In the genomic region with DNA sequence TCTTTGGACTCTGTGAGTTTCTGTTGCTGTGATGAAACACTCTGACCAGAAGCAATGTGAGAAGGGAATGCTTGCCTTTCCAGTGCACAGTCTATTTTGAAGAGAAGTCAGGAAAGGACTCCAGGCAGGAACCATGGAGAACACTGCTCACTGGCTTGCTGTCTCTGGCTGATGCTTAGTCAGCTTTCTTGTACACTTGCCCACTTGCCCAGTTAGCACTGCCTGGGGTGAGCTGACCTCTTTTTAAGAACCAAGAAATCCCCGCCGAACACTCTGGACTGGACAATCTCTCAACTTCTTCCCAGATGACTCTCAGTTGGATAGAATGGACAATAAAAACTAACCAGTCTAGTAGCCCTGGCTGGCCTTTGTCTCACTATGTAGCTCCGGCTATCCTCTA, we compare ENCODE assay signal across 20 mouse cellular contexts.
DNase-seq lines count a peak whose midpoint lies in the region; ATAC-seq and TF ChIP-seq lines count a peak whose summit lies in the region.
"Had no signal": no experiment of that assay in that cellular context is flagged by ENCODE, and none has a peak within 500 bp of the region (broad histone marks: within the 10 kb centered on the region; RNA-seq: fewer than 3 reads in every experiment).

No protein-coding gene starts in this region.

- no peak for TF ChIP-seq POLR2A in cerebellum, adult 2 months (IDR thresholded peaks at IDR 0.05; ENCODE audit: borderline replicate concordance, insufficient read depth, low read length)

- no peak for TF ChIP-seq CTCF in cerebellum, adult 2 months (IDR thresholded peaks at IDR 0.05; ENCODE audit: borderline replicate concordance, insufficient read depth, low read depth, low read length)

- H3K4me2 ChIP-seq in forebrain, embryonic 11.5 days (ENCODE audit: low read depth, low read length, severe bottlenecking): no peak overlapping the region
- H3K4me2 ChIP-seq in forebrain, embryonic 16.5 days (ENCODE audit: low read length): no peak overlapping the region
- H3K4me2 ChIP-seq: embryonic facial prominence, embryonic 12.5 days; forebrain, embryonic 12.5 days; heart, embryonic 12.5 days; hindbrain, embryonic 15.5 days had no signal

- H3K27ac ChIP-seq in forebrain, embryonic 11.5 days (ENCODE audit: low read depth, low read length): no peak overlapping the region
- H3K27ac ChIP-seq in forebrain, embryonic 16.5 days (ENCODE audit: low read length): no peak overlapping the region
- H3K27ac ChIP-seq in cerebellum, adult 2 months (ENCODE audit: insufficient read depth, low read length): peak overlapping the region; percentile 41; the same call in 1 of the 2 replicates
- H3K27ac ChIP-seq: embryonic facial prominence, embryonic 12.5 days; forebrain, embryonic 12.5 days; gastrocnemius, adult 2 months; hindbrain, embryonic 10.5 days; hindbrain, embryonic 15.5 days had no signal

- no peak overlapping the region for H3K9ac ChIP-seq in forebrain, embryonic 11.5 days (ENCODE audit: low read length)
- H3K9ac ChIP-seq in forebrain, embryonic 16.5 days (replicated peaks; ENCODE audit: low read depth, low read length): no peak overlapping the region
- H3K9ac ChIP-seq: embryonic facial prominence, embryonic 12.5 days; forebrain, embryonic 12.5 days; forebrain, postnatal 0 days; heart, embryonic 12.5 days; hindbrain, embryonic 15.5 days had no signal

- no peak overlapping the region for H3K4me3 ChIP-seq in forebrain, embryonic 11.5 days (ENCODE audit: low read depth, low read length)
- no peak overlapping the region for H3K4me3 ChIP-seq in forebrain, embryonic 16.5 days (replicated peaks; ENCODE audit: low read length)
- no peak overlapping the region for H3K4me3 ChIP-seq in cerebellum, adult 2 months (replicated peaks; ENCODE audit: insufficient read depth, low read depth, low read length)
- H3K4me3 ChIP-seq: embryonic facial prominence, embryonic 12.5 days; forebrain, embryonic 12.5 days; gastrocnemius, adult 2 months; heart, embryonic 12.5 days; hindbrain, embryonic 10.5 days; hindbrain, embryonic 15.5 days had no signal

- no peaks in the 10 kb centered on the region for H3K36me3 ChIP-seq in forebrain, embryonic 11.5 days (ENCODE audit: control insufficient read depth, insufficient read depth, low read length)
- no peaks in the 10 kb centered on the region for H3K36me3 ChIP-seq in forebrain, embryonic 16.5 days (ENCODE audit: control insufficient read depth, insufficient read depth)
- H3K36me3 ChIP-seq: embryonic facial prominence, embryonic 12.5 days; forebrain, embryonic 12.5 days; heart, embryonic 12.5 days; hindbrain, embryonic 10.5 days had no signal

- 88% methylated on average over 3 of the region's 3 CpGs for WGBS in forebrain, embryonic 11.5 days
- 93% methylated on average over 3 of the region's 3 CpGs for WGBS in forebrain, embryonic 16.5 days
- WGBS in cerebellum, adult 2 months: 27% methylated on average over 3 of the region's 3 CpGs

- peak; percentile 20 for DNase-seq in forebrain, embryonic 11.5 days (ENCODE audit: low spot score)
- DNase-seq in cerebellum, adult 2 months: peak; percentile 46 to 77
- peak; percentile 14 to 20 for DNase-seq in cerebellum, postnatal 10 days
- no peak for DNase-seq in adrenal gland, adult (ENCODE audit: inconsistent age in 2 of 2, low spot score in 1 of 2)
- DNase-seq in adrenal gland, adult 8-10 months: no peak
- DNase-seq in retina, embryonic 14.5 days (ENCODE audit: low spot score): no peak
- DNase-seq: adrenal gland, adult 2 months; forebrain, postnatal 0 days; gastrocnemius, adult 2 months; gastrocnemius, postnatal 25 days; kidney, adult 8-10 months had no signal

- H3K9me3 ChIP-seq in forebrain, embryonic 11.5 days (ENCODE audit: control insufficient read depth, low read length): no peaks in the 10 kb centered on the region
- no peaks in the 10 kb centered on the region for H3K9me3 ChIP-seq in forebrain, embryonic 16.5 days (ENCODE audit: control insufficient read depth, low read length)
- H3K9me3 ChIP-seq: embryonic facial prominence, embryonic 12.5 days; forebrain, embryonic 12.5 days; heart, embryonic 12.5 days; hindbrain, embryonic 10.5 days; hindbrain, embryonic 15.5 days had no signal

- no peak for ATAC-seq in forebrain, embryonic 11.5 days (replicated peaks; ENCODE audit: low FRiP score)
- no peak for ATAC-seq in forebrain, embryonic 16.5 days
- ATAC-seq: activated CD4-positive, CD25-positive, alpha-beta regulatory T cell, adult 4 months; forebrain, postnatal 0 days; intestine, embryonic 16.5 days; Patski had no signal

- no peaks in the 10 kb centered on the region for H3K27me3 ChIP-seq in forebrain, embryonic 11.5 days (ENCODE audit: control insufficient read depth, insufficient read depth, low read length)
- no peaks in the 10 kb centered on the region for H3K27me3 ChIP-seq in forebrain, embryonic 16.5 days (replicated peaks; ENCODE audit: control insufficient read depth, insufficient read depth, low read length)
- no peaks in the 10 kb centered on the region for H3K27me3 ChIP-seq in cerebellum, adult 2 months (ENCODE audit: control insufficient read depth, insufficient read depth, low read length)
- H3K27me3 ChIP-seq: forebrain, embryonic 12.5 days; hindbrain, embryonic 15.5 days; Patski had no signal

- no peaks in the 10 kb centered on the region for H3K4me1 ChIP-seq in forebrain, embryonic 11.5 days (replicated peaks; ENCODE audit: control insufficient read depth, insufficient read depth, low read length)
- H3K4me1 ChIP-seq in forebrain, embryonic 16.5 days (replicated peaks; ENCODE audit: control insufficient read depth, insufficient read depth, low read length): no peaks in the 10 kb centered on the region
- H3K4me1 ChIP-seq in cerebellum, adult 2 months (ENCODE audit: control insufficient read depth, insufficient read depth, low read length): peaks cover 12% of the 10 kb centered on the region; the same call in 1 of the 2 replicates
- H3K4me1 ChIP-seq: forebrain, embryonic 12.5 days; hindbrain, embryonic 10.5 days; hindbrain, embryonic 15.5 days had no signal

Comparison
In these comparisons a context has a peak if more than half of its experiments do, and no peak if none do; other contexts are left out.
1. DNase-seq: peak in forebrain, embryonic 11.5 days (single experiment), cerebellum, adult 2 months (2 of 2) and cerebellum, postnatal 10 days (2 of 2); none in adrenal gland, adult (0 of 2), adrenal gland, adult 8-10 months (single experiment) and retina, embryonic 14.5 days (single experiment).